Mouse (Mus musculus) embryonic facial prominence, embryonic 12.5 days (tissue): ENCODE measurements around the gene Cdk19. TPM values are rescaled to one million over a fixed set of nuclear protein-coding genes. Genes with fewer than 3 reads are reported as not detected.
"Not testable (repeated sequence)": the region's sequence is repeated elsewhere in the genome, so short reads cannot be mapped to it uniquely, and the experiment has no call there.

Experiments
- ATAC-seq: fragments of 200-750 bp; cut with Nextera tagmentation; 2 replicates; pipeline ENCODE4 v1.8.0; 2017; ENCODE audit not compliant: insufficient number of reproducible peaks, insufficient read depth, low FRiP score, low TSS enrichment
- H3K27ac ChIP-seq: fragments of 300-500 bp; sonication (generic); 2 replicates; pipeline ENCODE4 v1.5.1; 2016; ENCODE audit warnings: mild to moderate bottlenecking
- H3K27me3 ChIP-seq: fragments of 300-500 bp; sonication (generic); 2 replicates; pipeline ENCODE4 v1.6.1; 2016; ENCODE audit warnings: mild to moderate bottlenecking, moderate library complexity
- H3K36me3 ChIP-seq: fragments of 300-500 bp; sonication (generic); 2 replicates; pipeline ENCODE4 v1.6.1; 2016; ENCODE audit warnings: mild to moderate bottlenecking
- H3K4me1 ChIP-seq: fragments of 300-500 bp; sonication (generic); 2 replicates; pipeline ENCODE4 v1.6.1; 2016
- H3K4me2 ChIP-seq: fragments of 300-500 bp; sonication (generic); replicated peaks from 2 replicates; pipeline ENCODE4 v1.6.1; 2016; ENCODE audit warnings: mild to moderate bottlenecking, moderate library complexity
- H3K4me3 ChIP-seq: fragments of 300-500 bp; sonication (generic); 2 replicates; pipeline ENCODE4 v1.5.1; 2016; ENCODE audit warnings: mild to moderate bottlenecking
- H3K9ac ChIP-seq: fragments of 300-500 bp; sonication (generic); 2 replicates; pipeline ENCODE4 v1.6.1; 2016; ENCODE audit warnings: mild to moderate bottlenecking, moderate library complexity
- H3K9me3 ChIP-seq: fragments of 300-500 bp; sonication (generic); 2 replicates; pipeline ENCODE4 v1.6.1; 2016; ENCODE audit warnings: mild to moderate bottlenecking, moderate library complexity
- WGBS: fragments of 180-500 bp; shearing (Covaris S2); methylation state at CpG from one replicate; pipeline ENCODE4 v1.1.7; 2016; 5-methylcytosine and 5-hydroxymethylcytosine counted together
- polyA plus RNA-seq: library from polyadenylated mRNA; unstranded; fragments of >200 nt; fragmentation: Nextera tagmentation; extraction: Ambion mirVana; gene quantifications from 2 replicates; pipeline ENCODE4 v1.2.1, GENCODE M21; 2016

The Cdk19 gene
- polyA plus RNA-seq, 1 experiment from 2014 or later: 15.8 TPM

GRCm38 (mm10) chr10:40530661-40531060 lies 191.3 kb downstream of the Cdk19 start:
- no peak overlapping the region for H3K9ac ChIP-seq
- no peaks in the 10 kb centered on the region for H3K27me3 ChIP-seq
- H3K27ac ChIP-seq: no peak overlapping the region
- H3K4me2 ChIP-seq: no peak overlapping the region
- no peaks in the 10 kb centered on the region for H3K36me3 ChIP-seq
- H3K4me1 ChIP-seq: peaks cover 5% of the 10 kb centered on the region; the same call in 1 of the 2 replicates
- no peak for ATAC-seq
- H3K9me3 ChIP-seq: no peaks in the 10 kb centered on the region
- WGBS: 64% methylated on average over 3 of the region's 3 CpGs
- H3K4me3 ChIP-seq: no peak overlapping the region

- ATAC-seq, H3K4me1 ChIP-seq, H3K36me3 ChIP-seq, H3K27me3 ChIP-seq, H3K4me3 ChIP-seq, H3K27ac ChIP-seq, H3K4me2 ChIP-seq, H3K9ac ChIP-seq, H3K9me3 ChIP-seq: not testable (repeated sequence)
- 91% methylated on average over 4 of the region's 4 CpGs for WGBS
Measured at GRCm38 (mm10) chr10:40532586-40532985, 193.2 kb downstream of the Cdk19 start.

Other genes starting within 250 kb of the Cdk19 start
- gene Slc16a10, start 197.3 kb upstream of the Cdk19 start, polyA plus RNA-seq: 5.4 and 6.5 TPM in 2 replicates
- gene Rpf2, start 92.5 kb upstream of the Cdk19 start, polyA plus RNA-seq: 63.8 and 64.6 TPM in 2 replicates
- gene Gtf3c6, start 81.5 kb upstream of the Cdk19 start, polyA plus RNA-seq: 137 and 145 TPM in 2 replicates
- gene Amd1, start 37.4 kb upstream of the Cdk19 start, polyA plus RNA-seq: 59.2 and 65.4 TPM in 2 replicates
- gene Slc22a16, start 230.8 kb downstream of the Cdk19 start, polyA plus RNA-seq: not detected in 2 replicates